ENCODE assay signal across 14 mouse cellular contexts in genomic region chr6:144398115-144398514, GRCm38 (mm10).
A peak's percentile ranks its signal among the peaks of the same experiment; 100 is the strongest.
DNase-seq lines count a peak whose midpoint lies in the region; ATAC-seq and TF ChIP-seq lines count a peak whose summit lies in the region.
"Had no signal": no experiment of that assay in that cellular context is flagged by ENCODE, and none has a peak within 500 bp of the region (broad histone marks: within the 10 kb centered on the region; RNA-seq: fewer than 3 reads in every experiment).

No protein-coding gene starts in this region.

- H3K4me2 ChIP-seq in lung, postnatal 0 days (replicated peaks; ENCODE audit: low read depth, low read length): peak overlapping the region; percentile 17; the same call in 1 of the 2 replicates
- peak overlapping the region; percentile 41 for H3K4me2 ChIP-seq in intestine, embryonic 15.5 days (replicated peaks)

- H3K4me1 ChIP-seq in lung, postnatal 0 days (ENCODE audit: insufficient read depth, low read depth, low read length): no peaks in the 10 kb centered on the region
- no peaks in the 10 kb centered on the region for H3K4me1 ChIP-seq in intestine, embryonic 15.5 days (replicated peaks)

- DNase-seq in adrenal gland, adult 2 months: peak; percentile 1
- no peak for DNase-seq in adrenal gland, postnatal 25 days
- no peak for DNase-seq in lung, postnatal 0 days (ENCODE audit: low spot score)
- no peak for DNase-seq in lung, postnatal 36 days
- DNase-seq in retina, postnatal 1 day: peak; percentile 65
- DNase-seq in natural killer cell, adult 2 months (ENCODE audit: low spot score in 2 of 2): no peak
- no peak for DNase-seq in layer of hippocampus, postnatal 36 days
- DNase-seq: adrenal gland, adult 8-10 months; cerebellum, adult 2 months; heart, postnatal 10 days; layer of hippocampus, adult 9-11 months had no signal

- no peaks in the 10 kb centered on the region for H3K9me3 ChIP-seq in lung, postnatal 0 days (ENCODE audit: low read length)
- H3K9me3 ChIP-seq in intestine, embryonic 15.5 days: no peaks in the 10 kb centered on the region
- H3K9me3 ChIP-seq: forebrain, embryonic 10.5 days had no signal

- no peak overlapping the region for H3K9ac ChIP-seq in lung, postnatal 0 days (replicated peaks; ENCODE audit: low read depth)
- H3K9ac ChIP-seq in intestine, embryonic 15.5 days: no peak overlapping the region

- H3K27me3 ChIP-seq in lung, postnatal 0 days (replicated peaks; ENCODE audit: insufficient read depth, low read length): no peaks in the 10 kb centered on the region
- no peaks in the 10 kb centered on the region for H3K27me3 ChIP-seq in intestine, embryonic 15.5 days (replicated peaks)

- no peak overlapping the region for H3K4me3 ChIP-seq in lung, postnatal 0 days (ENCODE audit: low read depth, low read length)
- H3K4me3 ChIP-seq in intestine, embryonic 15.5 days (replicated peaks): 0 out of 2 replicates have a peak overlapping the region, but pooled peaks have one; percentile 6
- H3K4me3 ChIP-seq: forebrain, embryonic 10.5 days had no signal

- no peak overlapping the region for H3K27ac ChIP-seq in lung, postnatal 0 days (ENCODE audit: low read length)
- no peak overlapping the region for H3K27ac ChIP-seq in intestine, embryonic 15.5 days
- H3K27ac ChIP-seq: forebrain, embryonic 10.5 days had no signal

- TF ChIP-seq EP300 in lung, postnatal 0 days (IDR thresholded peaks at IDR 0.05): no peak

- 21% methylated on average over 10 of the region's 10 CpGs for WGBS in lung, postnatal 0 days
- 18% methylated on average over 10 of the region's 10 CpGs for WGBS in intestine, embryonic 15.5 days

- no peak for TF ChIP-seq CTCF in lung, postnatal 0 days (IDR thresholded peaks at IDR 0.05)

- no peak for ATAC-seq in lung, postnatal 0 days
- no peak for ATAC-seq in intestine, embryonic 15.5 days

- no peaks in the 10 kb centered on the region for H3K36me3 ChIP-seq in lung, postnatal 0 days (ENCODE audit: insufficient read depth, low read length)
- H3K36me3 ChIP-seq in intestine, embryonic 15.5 days: no peaks in the 10 kb centered on the region
- H3K36me3 ChIP-seq: forebrain, embryonic 10.5 days; G1E had no signal

Comparison
In these comparisons a context has a peak if more than half of its experiments do, and no peak if none do; other contexts are left out.
1. DNase-seq: peak in adrenal gland, adult 2 months (single experiment) and retina, postnatal 1 day (single experiment); none in adrenal gland, postnatal 25 days (single experiment), lung, postnatal 0 days (single experiment), lung, postnatal 36 days (single experiment), natural killer cell, adult 2 months (0 of 2) and layer of hippocampus, postnatal 36 days (0 of 2).